Mouse (Mus musculus): ENCODE measurements around the gene Ocrl. TPM values are rescaled to one million over a fixed set of nuclear protein-coding genes. Genes with fewer than 3 reads are reported as not detected.

Gene Ocrl
- total RNA-seq (2017): 34.7 and 38.7 TPM in 2 replicates

DNA sequence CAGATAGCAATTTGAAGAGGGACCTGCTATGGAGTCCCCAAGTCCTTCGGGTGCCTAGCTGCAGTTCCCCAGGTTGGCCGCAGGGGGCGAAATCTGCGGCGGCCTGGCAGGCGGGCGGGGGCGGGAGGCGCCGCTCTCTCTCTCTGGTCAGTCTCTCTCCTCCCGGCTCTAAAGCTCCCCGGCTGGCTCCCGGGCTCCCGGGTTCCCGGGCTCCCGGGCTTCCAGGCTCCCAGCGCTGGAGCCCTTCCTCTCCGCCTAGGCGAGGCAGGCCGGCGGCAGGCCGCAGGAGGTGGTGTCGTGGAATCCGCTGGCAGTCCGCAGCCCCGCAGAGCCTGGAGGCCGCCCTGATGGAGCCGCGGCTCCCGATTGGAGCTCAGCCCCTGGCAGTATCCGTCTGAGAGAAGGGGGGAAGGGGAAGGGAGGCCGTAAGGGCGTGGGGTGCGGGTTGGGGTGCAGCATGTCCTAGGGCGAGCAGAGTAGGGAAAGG lies at the start of gene Ocrl:
Gene Ocrl (plus strand): TSS at position 82 of the 487 bp plus-strand sequence.
- peak; percentile 55 for ATAC-seq (replicated peaks; ENCODE audit: low read depth, poor library complexity, severe bottlenecking)

DNA sequence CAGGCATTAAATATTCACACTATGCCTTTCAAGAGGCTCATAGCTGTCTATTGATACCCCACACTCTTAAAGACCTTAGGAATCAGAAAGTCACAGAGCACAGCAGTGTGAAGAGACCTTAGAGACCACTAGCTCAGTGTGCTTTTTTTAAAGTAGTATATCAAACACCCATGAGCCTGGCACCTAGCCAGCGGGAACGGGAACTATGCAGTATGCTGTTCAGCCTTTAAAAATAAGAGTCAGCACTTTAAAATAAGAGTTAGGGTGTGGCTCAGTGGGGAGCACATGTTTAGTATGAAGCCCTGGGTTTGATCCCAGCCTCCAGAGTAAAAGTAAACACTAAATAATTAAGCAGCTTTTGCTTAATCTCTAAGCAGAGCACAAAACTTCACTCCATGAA lies 32.1 kb upstream of the Ocrl start:
- ATAC-seq (replicated peaks; ENCODE audit: low read depth, poor library complexity, severe bottlenecking): peak; percentile 68

DNA sequence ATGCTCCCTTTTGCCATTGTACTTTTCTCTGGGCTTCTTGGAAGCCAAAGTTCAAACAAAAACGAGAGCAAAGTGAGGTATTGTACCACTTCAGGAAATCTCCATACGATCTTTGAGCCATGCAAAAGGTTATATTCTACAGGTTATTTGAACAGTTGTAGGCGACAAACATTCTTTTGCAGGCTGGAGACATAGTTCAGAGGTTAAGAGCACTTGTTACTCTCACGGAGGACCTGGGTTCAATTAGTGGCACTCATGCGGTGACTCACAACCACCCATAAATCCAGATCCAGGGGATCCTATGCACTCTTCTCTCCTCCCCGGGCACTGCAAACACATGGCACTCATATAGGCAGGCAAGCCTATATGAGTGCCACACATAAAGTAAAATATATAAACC lies 29.4 kb upstream of the Ocrl start:
- ATAC-seq (replicated peaks; ENCODE audit: low read depth, poor library complexity, severe bottlenecking): no peak

DNA sequence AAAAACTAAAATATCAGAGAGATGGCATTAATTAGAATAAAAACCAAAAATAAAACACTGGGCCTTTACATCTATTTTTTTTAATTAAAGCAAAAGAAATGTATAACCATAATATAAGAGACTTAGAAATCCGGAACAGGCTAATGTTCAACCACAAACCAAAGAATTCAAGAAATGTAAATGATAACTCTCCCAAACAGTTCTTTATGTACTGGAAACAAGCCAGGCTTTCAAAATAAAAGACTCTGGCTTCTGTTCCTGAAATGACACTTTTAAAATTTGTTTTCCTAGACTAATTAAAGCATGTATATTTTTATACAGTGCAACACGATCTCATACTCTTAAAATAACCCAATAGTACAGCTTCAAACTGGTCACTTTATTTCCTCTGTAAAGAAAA lies 24.8 kb upstream of the Ocrl start:
- ATAC-seq (replicated peaks; ENCODE audit: low read depth, poor library complexity, severe bottlenecking): no peak

DNA sequence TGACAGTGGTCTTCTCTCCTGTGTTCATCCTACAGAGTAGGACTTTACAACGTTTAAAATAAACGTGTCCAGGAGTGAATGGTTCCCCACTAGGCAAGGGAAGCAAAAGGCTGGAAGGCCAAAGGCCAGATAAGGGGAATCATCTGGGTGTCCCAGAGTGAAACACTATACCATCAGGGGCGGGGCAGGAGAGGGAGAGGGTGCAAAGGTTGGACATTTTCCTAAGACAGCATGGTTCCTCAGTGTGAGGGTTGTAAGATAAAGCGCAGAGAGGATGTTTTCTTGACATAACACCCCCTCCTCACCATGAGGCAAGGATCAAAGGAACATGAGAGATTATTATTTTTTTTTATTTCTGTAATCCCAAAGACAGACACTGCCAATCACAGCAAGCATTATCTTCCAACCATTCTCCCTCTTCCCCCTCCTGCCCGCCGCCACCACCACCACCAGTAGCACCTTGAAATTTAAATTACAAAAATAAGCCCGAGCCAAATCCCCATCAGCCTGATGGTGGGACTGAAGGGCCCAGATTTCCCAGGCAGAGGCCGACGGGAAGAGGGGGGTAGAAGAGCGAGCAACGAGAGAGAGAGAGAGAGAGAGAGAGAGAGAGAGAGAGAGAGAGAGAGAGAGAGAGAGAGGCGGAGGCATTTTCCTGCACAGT lies 20.8 kb upstream of the Ocrl start:
- ATAC-seq (replicated peaks; ENCODE audit: low read depth, poor library complexity, severe bottlenecking): no peak

GRCm38 (mm10) chrX:47891907-47892430 lies 20.2 kb upstream of the Ocrl start:
- ATAC-seq (replicated peaks; ENCODE audit: low read depth, poor library complexity, severe bottlenecking): 0 out of 2 replicates have a peak, but pooled peaks have one; percentile 36

DNA sequence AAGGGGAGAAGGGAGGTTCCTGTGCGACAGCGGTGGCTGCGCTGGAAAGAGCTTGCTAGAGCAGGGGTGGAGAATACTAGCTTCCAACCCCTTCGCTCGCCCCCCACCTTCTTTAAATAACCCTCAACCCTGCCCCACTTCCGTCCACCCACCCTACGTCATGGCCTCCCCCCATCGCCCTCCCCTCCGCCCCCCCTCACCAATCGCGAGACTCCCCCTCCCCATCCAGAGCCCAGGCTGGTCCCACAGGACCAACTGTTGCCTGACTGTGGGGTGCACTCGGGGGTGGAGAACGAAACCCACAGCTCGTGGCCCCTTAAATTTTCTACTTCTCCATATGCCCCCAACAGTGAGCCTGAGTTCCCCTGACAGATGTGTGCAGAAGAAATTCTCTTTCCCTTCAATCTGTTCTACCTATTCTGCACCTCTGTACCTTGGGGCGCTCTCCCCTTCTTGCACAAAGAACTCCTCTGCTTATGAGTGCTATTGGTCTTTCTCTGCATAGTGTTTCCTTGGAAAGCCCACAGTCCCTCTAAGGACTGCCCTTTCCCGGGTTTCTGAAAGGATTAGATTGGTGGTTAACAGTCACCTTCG lies 19.7 kb upstream of the Ocrl start, which contains the start of gene Smarca1:
Gene Smarca1 (minus strand): TSS at position 544 of the 594 bp plus-strand sequence.
- 0 out of 2 replicates have a peak, but pooled peaks have one; percentile 36 for ATAC-seq (replicated peaks; ENCODE audit: low read depth, poor library complexity, severe bottlenecking)

DNA sequence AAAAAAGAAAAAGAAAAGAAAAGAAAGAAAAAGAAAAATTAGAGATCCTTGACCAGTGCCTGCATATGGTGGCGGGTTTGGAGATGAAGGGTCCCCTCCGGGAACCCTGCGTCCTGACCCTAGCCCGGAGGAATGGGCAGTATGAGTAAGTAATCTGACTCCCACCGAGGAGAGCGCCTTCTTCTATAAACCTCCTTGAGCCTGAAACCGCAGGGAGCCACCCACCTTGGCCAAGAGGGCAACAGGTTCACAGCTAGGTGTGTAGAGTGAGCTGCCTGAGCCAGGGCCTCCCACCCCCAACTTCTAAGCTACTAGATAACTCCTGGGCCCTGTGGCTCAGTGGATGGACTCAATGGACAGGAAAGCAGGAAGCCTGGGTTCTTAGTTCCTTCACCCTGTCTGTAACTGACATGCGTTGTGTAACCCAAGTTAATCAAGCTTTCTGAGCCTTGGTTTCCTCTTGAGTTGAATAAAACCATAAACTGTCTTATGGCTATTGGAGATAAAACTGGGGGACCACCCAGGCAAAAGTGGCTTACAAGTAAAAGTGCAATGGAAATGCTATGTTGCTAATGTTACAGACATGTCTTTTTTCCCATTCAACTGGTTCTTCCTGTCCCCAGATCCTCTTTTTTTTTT lies 836 bp downstream of the Ocrl start:
- peak; percentile 85 for ATAC-seq (replicated peaks; ENCODE audit: low read depth, poor library complexity, severe bottlenecking)

- ATAC-seq (replicated peaks; ENCODE audit: low read depth, poor library complexity, severe bottlenecking): peak; percentile 52
Measured at GRCm38 (mm10) chrX:47913543-47913938, 1.4 kb downstream of the Ocrl start.

- ATAC-seq (replicated peaks; ENCODE audit: low read depth, poor library complexity, severe bottlenecking): no peak
Measured at GRCm38 (mm10) chrX:47916831-47917230, 4.6 kb downstream of the Ocrl start.

GRCm38 (mm10) chrX:47920541-47920940 lies 8.4 kb downstream of the Ocrl start:
- ATAC-seq (replicated peaks; ENCODE audit: low read depth, poor library complexity, severe bottlenecking): peak; percentile 54

GRCm38 (mm10) chrX:47927981-47928380 lies 15.8 kb downstream of the Ocrl start:
- ATAC-seq (replicated peaks; ENCODE audit: low read depth, poor library complexity, severe bottlenecking): peak; percentile 87

- no peak for ATAC-seq (replicated peaks; ENCODE audit: low read depth, poor library complexity, severe bottlenecking)
Measured at GRCm38 (mm10) chrX:47930449-47930848, 18.3 kb downstream of the Ocrl start.

GRCm38 (mm10) chrX:47934352-47934751 lies 22.2 kb downstream of the Ocrl start:
- no peak for ATAC-seq (replicated peaks; ENCODE audit: low read depth, poor library complexity, severe bottlenecking)

GRCm38 (mm10) chrX:47936885-47937284 lies 24.7 kb downstream of the Ocrl start:
- no peak for ATAC-seq (replicated peaks; ENCODE audit: low read depth, poor library complexity, severe bottlenecking)

GRCm38 (mm10) chrX:47937740-47938139 lies 25.6 kb downstream of the Ocrl start:
- no peak for ATAC-seq (replicated peaks; ENCODE audit: low read depth, poor library complexity, severe bottlenecking)

GRCm38 (mm10) chrX:47949729-47950128 lies 37.5 kb downstream of the Ocrl start:
- ATAC-seq (replicated peaks; ENCODE audit: low read depth, poor library complexity, severe bottlenecking): no peak

- no peak for ATAC-seq (replicated peaks; ENCODE audit: low read depth, poor library complexity, severe bottlenecking)
Measured at GRCm38 (mm10) chrX:47962579-47962978, 50.4 kb downstream of the Ocrl start.

DNA sequence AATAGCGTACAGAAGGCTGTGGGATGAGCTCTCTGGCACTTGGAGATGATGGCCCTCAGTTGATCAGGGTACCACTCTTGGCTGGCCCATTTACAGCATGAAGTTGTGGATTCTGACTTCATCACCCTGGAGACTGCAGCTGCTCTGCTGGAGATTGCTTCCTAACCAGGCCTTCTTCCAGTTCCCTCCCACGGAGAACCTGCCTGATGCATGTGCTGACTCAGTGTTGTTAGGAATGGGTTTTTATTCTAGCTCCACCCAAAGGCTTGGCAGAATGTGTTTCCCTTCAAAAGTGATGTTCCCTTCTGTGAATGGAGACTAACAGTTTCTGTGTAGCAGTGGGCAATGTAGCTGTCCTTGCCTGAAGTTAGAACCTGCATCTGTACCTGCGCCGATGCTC lies 58.2 kb downstream of the Ocrl start:
- no peak for ATAC-seq (replicated peaks; ENCODE audit: low read depth, poor library complexity, severe bottlenecking)

GRCm38 (mm10) chrX:47970864-47971263 lies 58.7 kb downstream of the Ocrl start:
- ATAC-seq (replicated peaks; ENCODE audit: low read depth, poor library complexity, severe bottlenecking): no peak
